Mouse (Mus musculus): ENCODE results near the gene Polg. TPM values are rescaled to one million over a fixed set of nuclear protein-coding genes. Genes with fewer than 3 reads are reported as not detected.

The Polg gene
- polyA plus RNA-seq, 1 experiment from 2014 or later = 19.1 TPM

DNA sequence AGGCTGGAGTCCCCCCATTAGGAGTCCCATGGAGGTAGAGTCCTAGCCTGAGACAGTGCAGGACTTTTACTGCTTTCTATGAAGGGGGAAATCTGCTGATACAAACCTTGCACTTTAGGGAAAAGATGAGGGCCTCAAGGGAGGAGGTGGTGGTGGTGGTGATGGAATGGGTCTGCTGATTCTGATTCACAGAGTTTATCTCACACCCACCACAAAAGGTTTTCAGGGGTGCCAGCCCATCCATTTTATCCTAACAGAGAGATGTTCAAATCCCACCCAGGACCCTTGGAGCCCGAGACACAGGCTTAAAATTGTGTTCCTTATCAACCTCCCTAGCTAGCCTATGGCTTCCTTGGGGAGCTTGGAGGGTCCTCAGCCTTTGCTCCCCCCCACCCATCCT lies 41.6 kb upstream of the Polg start:
- H3K36me3 ChIP-seq (replicated peaks; ENCODE audit: insufficient read depth, low read length) = no peaks in the 10 kb centered on the region
- DNase-seq (no peak), ATAC-seq (no peak)
- peaks cover 7% of the 10 kb centered on the region; the same call in 1 of the 2 replicates for H3K4me1 ChIP-seq (ENCODE audit: insufficient read depth)
- no peak overlapping the region for H3K9ac ChIP-seq (replicated peaks)
- H3K4me3 ChIP-seq (ENCODE audit: low read depth, low read length) = no peak overlapping the region
- H3K9me3 ChIP-seq (ENCODE audit: low read length) = no peaks in the 10 kb centered on the region
- H3K27me3 ChIP-seq (ENCODE audit: insufficient read depth, low read length) = peaks cover 100% of the 10 kb centered on the region
- no peak overlapping the region for H3K27ac ChIP-seq (ENCODE audit: low read depth)
- H3K4me2 ChIP-seq (ENCODE audit: low read depth, low read length) = no peak overlapping the region
- 0% methylated on average over 1 of the region's 1 CpGs for WGBS (ENCODE audit: insufficient replicate concordance)
- TF ChIP-seq CTCF (IDR thresholded peaks at IDR 0.05; ENCODE audit: low read depth) (no peak), EP300 (IDR thresholded peaks at IDR 0.05; ENCODE audit: low read depth) (no peak)

DNA sequence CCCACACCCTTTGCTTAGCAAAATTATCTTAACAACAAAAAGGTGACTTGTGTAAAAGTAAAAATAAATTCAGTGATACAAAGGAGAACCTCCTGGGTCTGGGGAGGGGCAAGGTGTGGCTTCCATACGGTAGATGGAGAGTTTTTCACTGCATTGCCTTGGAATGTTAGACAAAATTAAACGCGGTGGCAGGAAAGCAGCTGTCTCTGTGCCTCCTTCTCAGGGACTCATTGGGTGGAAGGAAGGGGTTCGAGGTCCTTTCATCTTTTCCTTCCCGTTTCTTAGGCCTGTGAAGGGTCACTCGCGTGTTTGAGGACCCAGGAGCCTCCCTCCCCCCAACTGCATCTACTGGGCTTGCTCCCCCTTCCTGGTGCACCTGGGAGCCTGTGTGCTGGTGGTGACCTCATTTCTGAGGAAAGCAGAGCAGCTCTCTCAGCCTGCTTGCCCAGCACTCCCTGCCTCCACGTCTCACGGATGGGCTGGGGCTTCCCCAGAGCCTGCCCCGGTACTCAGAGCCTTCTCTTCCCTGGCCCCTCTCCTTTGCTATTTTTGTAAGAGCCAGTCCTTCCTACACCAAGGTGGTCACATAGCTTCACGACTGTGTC lies 41.0 kb upstream of the Polg start:
- H3K4me2 ChIP-seq (ENCODE audit: low read depth, low read length) = no peak overlapping the region
- no peak overlapping the region for H3K27ac ChIP-seq (ENCODE audit: low read depth)
- TF ChIP-seq EP300 (IDR thresholded peaks at IDR 0.05; ENCODE audit: low read depth) (no peak), CTCF (IDR thresholded peaks at IDR 0.05; ENCODE audit: low read depth) (no peak)
- no peaks in the 10 kb centered on the region for H3K36me3 ChIP-seq (replicated peaks; ENCODE audit: insufficient read depth, low read length)
- peaks cover 100% of the 10 kb centered on the region for H3K27me3 ChIP-seq (ENCODE audit: insufficient read depth, low read length)
- 3% methylated on average over 11 of the region's 11 CpGs for WGBS (ENCODE audit: insufficient replicate concordance)
- H3K9ac ChIP-seq (replicated peaks) = no peak overlapping the region
- no peak overlapping the region for H3K4me3 ChIP-seq (ENCODE audit: low read depth, low read length)
- peaks cover 7% of the 10 kb centered on the region; the same call in 1 of the 2 replicates for H3K4me1 ChIP-seq (ENCODE audit: insufficient read depth)
- no peak for ATAC-seq
- DNase-seq = no peak
- no peaks in the 10 kb centered on the region for H3K9me3 ChIP-seq (ENCODE audit: low read length)

DNA sequence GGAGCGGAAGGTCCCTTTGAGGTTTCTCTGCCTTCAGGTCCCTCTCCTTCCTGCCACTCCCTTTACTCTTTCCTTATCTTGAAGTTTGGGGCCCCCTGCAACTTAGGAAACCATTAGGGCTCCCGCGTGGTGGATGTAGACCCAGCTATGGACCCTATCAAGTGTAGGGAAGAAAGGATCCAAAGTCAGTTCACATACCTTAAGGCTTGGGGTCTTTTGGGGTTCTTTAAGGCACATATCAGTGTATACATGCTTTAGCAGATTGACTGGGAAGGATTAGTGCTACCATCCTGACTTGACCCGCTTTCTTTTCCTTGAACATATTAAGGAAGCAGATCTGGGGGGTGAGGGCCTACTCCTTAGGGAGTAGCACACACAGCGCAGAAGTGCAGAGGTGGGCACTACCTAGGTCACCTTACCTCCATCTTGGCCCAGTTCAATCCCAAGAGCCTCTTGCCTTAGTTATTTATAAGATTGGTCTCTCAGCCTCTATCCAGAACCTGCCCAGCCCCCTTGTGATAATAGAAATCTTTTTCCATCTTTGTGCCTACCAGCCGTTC lies 40.4 kb upstream of the Polg start:
- H3K27ac ChIP-seq (ENCODE audit: low read depth) = no peak overlapping the region
- peaks cover 100% of the 10 kb centered on the region for H3K27me3 ChIP-seq (ENCODE audit: insufficient read depth, low read length)
- no peak overlapping the region for H3K9ac ChIP-seq (replicated peaks)
- no peak overlapping the region for H3K4me3 ChIP-seq (ENCODE audit: low read depth, low read length)
- H3K9me3 ChIP-seq (ENCODE audit: low read length) = no peaks in the 10 kb centered on the region
- peaks cover 7% of the 10 kb centered on the region; the same call in 1 of the 2 replicates for H3K4me1 ChIP-seq (ENCODE audit: insufficient read depth)
- DNase-seq = no peak
- no peak overlapping the region for H3K4me2 ChIP-seq (ENCODE audit: low read depth, low read length)
- TF ChIP-seq EP300 (IDR thresholded peaks at IDR 0.05; ENCODE audit: low read depth) (no peak), CTCF (IDR thresholded peaks at IDR 0.05; ENCODE audit: low read depth) (no peak)
- no peaks in the 10 kb centered on the region for H3K36me3 ChIP-seq (replicated peaks; ENCODE audit: insufficient read depth, low read length)
- WGBS (ENCODE audit: insufficient replicate concordance) = 3% methylated on average over 6 of the region's 6 CpGs
- no peak for ATAC-seq

DNA sequence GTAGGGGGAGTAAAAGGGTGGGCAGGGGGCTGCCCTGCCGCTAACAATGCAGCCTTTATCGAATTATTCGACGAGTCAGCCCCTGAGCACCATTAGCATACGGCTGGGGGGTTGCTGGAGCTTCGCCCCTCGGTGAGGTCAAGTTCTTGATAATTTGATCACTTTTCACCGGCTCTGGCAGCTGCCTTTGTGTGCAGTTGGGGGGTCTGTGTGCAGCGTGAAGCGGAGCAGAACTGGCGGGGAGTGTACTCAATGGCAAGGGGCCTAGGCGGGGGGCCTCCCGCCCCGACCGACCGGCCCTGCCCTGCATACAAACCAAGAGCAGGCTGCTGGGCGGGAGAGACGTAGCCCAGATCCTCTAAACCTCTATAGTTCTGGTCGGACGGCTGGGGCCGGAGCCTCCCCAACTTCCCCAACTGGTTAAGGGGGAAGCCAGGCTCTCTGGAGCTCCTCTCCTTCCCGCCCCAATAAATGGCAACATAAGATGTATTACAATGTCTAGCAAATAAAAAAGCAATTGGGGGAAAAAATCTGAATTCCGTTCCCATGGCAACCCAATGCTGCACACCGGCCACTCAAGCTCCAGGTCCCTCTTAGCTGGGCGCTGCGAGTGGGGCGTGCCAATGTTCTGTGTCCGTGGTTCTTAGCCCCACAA lies 39.8 kb upstream of the Polg start:
- Histone ChIP-seq H3K4me1 (ENCODE audit: insufficient read depth) (peaks cover 7% of the 10 kb centered on the region; the same call in 1 of the 2 replicates), H3K4me2 (ENCODE audit: low read depth, low read length) (no peak overlapping the region), H3K27ac (ENCODE audit: low read depth) (no peak overlapping the region), H3K9me3 (ENCODE audit: low read length) (no peaks in the 10 kb centered on the region), H3K4me3 (ENCODE audit: low read depth, low read length) (no peak overlapping the region), H3K36me3 (replicated peaks; ENCODE audit: insufficient read depth, low read length) (no peaks in the 10 kb centered on the region), H3K27me3 (ENCODE audit: insufficient read depth, low read length) (peaks cover 100% of the 10 kb centered on the region), H3K9ac (replicated peaks) (no peak overlapping the region)
- ATAC-seq = no peak
- DNase-seq = no peak
- TF ChIP-seq EP300 (IDR thresholded peaks at IDR 0.05; ENCODE audit: low read depth) (no peak), CTCF (IDR thresholded peaks at IDR 0.05; ENCODE audit: low read depth) (no peak)
- 2% methylated on average over 28 of the region's 28 CpGs for WGBS (ENCODE audit: insufficient replicate concordance)

DNA sequence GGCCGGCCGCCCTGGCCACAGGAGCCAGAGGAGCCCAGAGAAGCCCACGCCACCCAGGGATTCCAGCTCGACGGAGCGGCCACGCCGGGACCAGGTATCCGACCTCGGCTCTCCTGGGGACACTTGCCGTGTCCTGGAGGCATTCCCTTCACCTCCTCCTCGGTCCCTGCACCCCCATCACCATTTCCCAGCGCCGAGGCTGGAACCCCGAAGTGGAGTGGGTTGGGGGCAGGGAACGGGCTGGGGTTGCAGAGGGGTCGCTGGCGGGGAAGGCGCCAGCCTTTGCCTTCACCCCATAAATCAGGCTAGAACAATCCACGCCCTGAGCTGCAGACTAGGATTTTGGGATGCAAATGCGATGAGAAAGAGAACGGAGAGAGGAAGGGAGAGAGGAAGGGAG lies 39.2 kb upstream of the Polg start:
- Histone ChIP-seq H3K4me1 (ENCODE audit: insufficient read depth) (peaks cover 7% of the 10 kb centered on the region; the same call in 1 of the 2 replicates), H3K36me3 (replicated peaks; ENCODE audit: insufficient read depth, low read length) (no peaks in the 10 kb centered on the region), H3K9me3 (ENCODE audit: low read length) (no peaks in the 10 kb centered on the region), H3K9ac (replicated peaks) (no peak overlapping the region), H3K4me2 (ENCODE audit: low read depth, low read length) (peak overlapping the region; percentile 38; the same call in 1 of the 2 replicates), H3K4me3 (ENCODE audit: low read depth, low read length) (peak overlapping the region; percentile 10; the same call in 1 of the 2 replicates), H3K27ac (ENCODE audit: low read depth) (no peak overlapping the region), H3K27me3 (ENCODE audit: insufficient read depth, low read length) (peaks cover 100% of the 10 kb centered on the region)
- TF ChIP-seq EP300 (IDR thresholded peaks at IDR 0.05; ENCODE audit: low read depth) (no peak), CTCF (IDR thresholded peaks at IDR 0.05; ENCODE audit: low read depth) (no peak)
- no peak for ATAC-seq
- WGBS (ENCODE audit: insufficient replicate concordance) = 2% methylated on average over 22 of the region's 22 CpGs
- DNase-seq = no peak

DNA sequence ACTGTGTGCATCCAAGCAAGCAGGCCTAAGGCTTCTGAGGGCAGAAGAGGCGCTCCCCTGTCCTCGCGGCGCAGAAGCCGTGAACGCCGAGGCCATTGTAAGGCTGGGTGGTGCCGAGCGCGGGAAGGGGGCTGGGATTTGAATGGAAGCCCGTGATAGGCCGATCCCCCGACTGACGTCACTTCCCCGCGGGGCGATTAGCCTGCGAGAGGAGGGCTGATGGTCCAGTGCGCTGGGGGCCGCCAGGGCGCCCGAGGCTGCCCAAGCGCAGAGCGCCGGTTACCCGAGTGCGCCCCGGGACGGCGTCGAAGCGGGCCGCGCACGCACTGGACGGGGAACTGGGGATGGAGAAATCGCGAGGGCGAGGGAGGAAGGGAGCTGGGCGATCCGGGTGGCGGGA lies 38.6 kb upstream of the Polg start:
- H3K36me3 ChIP-seq (replicated peaks; ENCODE audit: insufficient read depth, low read length) = no peaks in the 10 kb centered on the region
- H3K9me3 ChIP-seq (ENCODE audit: low read length) = no peaks in the 10 kb centered on the region
- no peak overlapping the region for H3K9ac ChIP-seq (replicated peaks)
- H3K27me3 ChIP-seq (ENCODE audit: insufficient read depth, low read length) = peaks cover 100% of the 10 kb centered on the region
- H3K27ac ChIP-seq (ENCODE audit: low read depth) = no peak overlapping the region
- peak overlapping the region; percentile 38; the same call in 1 of the 2 replicates for H3K4me2 ChIP-seq (ENCODE audit: low read depth, low read length)
- H3K4me3 ChIP-seq (ENCODE audit: low read depth, low read length) = peak overlapping the region; percentile 10; the same call in 1 of the 2 replicates
- no peak for TF ChIP-seq EP300 (IDR thresholded peaks at IDR 0.05; ENCODE audit: low read depth)
- no peak for TF ChIP-seq CTCF (IDR thresholded peaks at IDR 0.05; ENCODE audit: low read depth)
- ATAC-seq (no peak), DNase-seq (no peak)
- peaks cover 7% of the 10 kb centered on the region; the same call in 1 of the 2 replicates for H3K4me1 ChIP-seq (ENCODE audit: insufficient read depth)
- WGBS (ENCODE audit: insufficient replicate concordance) = 0% methylated on average over 37 of the region's 42 CpGs

Data from liver, postnatal 0 days (tissue).